Mouse (Mus musculus) myocyte (in vitro differentiated cells): Measurements from ENCODE around the gene Mfn1. TPM values are rescaled to one million over a fixed set of nuclear protein-coding genes. Genes with fewer than 3 reads are reported as not detected.

Experiments
- H3K27me3 ChIP-seq: one replicate; pipeline ENCODE4 v1.6.1; 2011; ENCODE audit not compliant: control insufficient read depth, insufficient read depth, insufficient read length
- H3K36me3 ChIP-seq: one replicate; pipeline ENCODE4 v1.6.1; 2011; ENCODE audit not compliant: control insufficient read depth, insufficient read depth
- H3K4me2 ChIP-seq: one replicate; pipeline ENCODE4 v1.6.1; 2011; ENCODE audit warnings: low read depth, control low read depth
- H3K4me3 ChIP-seq: one replicate; pipeline ENCODE4 v1.5.1; 2011; ENCODE audit warnings: mild to moderate bottlenecking, control low read depth, moderate library complexity
- H3K79me2 ChIP-seq: one replicate; pipeline ENCODE4 v1.6.1; 2011; ENCODE audit not compliant: control insufficient read depth, insufficient read depth
- H3ac ChIP-seq: one replicate; pipeline ENCODE4 v1.6.1; 2011; ENCODE audit not compliant: control insufficient read depth, insufficient read length
- CEBPB ChIP-seq: IDR thresholded peaks from 2 replicates; pipeline ENCODE4 v1.6.1; 2011; ENCODE audit warnings: mild to moderate bottlenecking, moderate library complexity; ENCODE audit not compliant: poor library complexity, insufficient read depth, severe bottlenecking
- E2F4 ChIP-seq: IDR thresholded peaks from one replicate; pipeline ENCODE4 v1.6.1; 2011; ENCODE audit warnings: mild to moderate bottlenecking, control low read depth, moderate library complexity; ENCODE audit not compliant: insufficient read depth
- MAX ChIP-seq: IDR thresholded peaks from one replicate; pipeline ENCODE4 v1.6.1; 2011; ENCODE audit warnings: low read depth, mild to moderate bottlenecking, control low read depth
- MYOD1 ChIP-seq, 3 experiments: IDR thresholded peaks; one replicate each; pipeline ENCODE4 v1.6.1; 2011; ENCODE audit warnings: control low read depth in 2 of 3, low read depth in 2 of 3, mild to moderate bottlenecking in 2 of 3, moderate library complexity in 1 of 3; ENCODE audit not compliant: insufficient read length in 2 of 3, control insufficient read depth in 1 of 3
- MYOG ChIP-seq, 3 experiments: IDR thresholded peaks; one replicate each; pipeline ENCODE4 v1.6.1; 2011; ENCODE audit warnings: control low read depth in 2 of 3, low read depth in 2 of 3, mild to moderate bottlenecking in 2 of 3; ENCODE audit not compliant: insufficient read length in 2 of 3, control insufficient read depth in 1 of 3, insufficient read depth in 1 of 3
- POLR2A ChIP-seq: IDR thresholded peaks from one replicate; pipeline ENCODE4 v1.6.1; 2011; ENCODE audit warnings: low read depth, mild to moderate bottlenecking, control low read depth, moderate library complexity; ENCODE audit not compliant: insufficient read length
- POLR2AphosphoS2 ChIP-seq: IDR thresholded peaks from one replicate; pipeline ENCODE4 v1.6.1; 2011; ENCODE audit warnings: low read depth, control low read depth; ENCODE audit not compliant: insufficient read length
- REST ChIP-seq: IDR thresholded peaks from one replicate; pipeline ENCODE4 v1.6.1; 2011; ENCODE audit warnings: mild to moderate bottlenecking, control low read depth, moderate library complexity; ENCODE audit not compliant: insufficient read depth, insufficient read length
- SRF ChIP-seq: IDR thresholded peaks from one replicate; pipeline ENCODE4 v1.6.1; 2011; ENCODE audit warnings: low read depth; ENCODE audit not compliant: control insufficient read depth, insufficient read length
- TCF12 ChIP-seq: IDR thresholded peaks from one replicate; pipeline ENCODE4 v1.6.1; 2011; ENCODE audit warnings: mild to moderate bottlenecking, control low read depth; ENCODE audit not compliant: poor library complexity, insufficient read depth, severe bottlenecking
- TCF3 ChIP-seq: IDR thresholded peaks from one replicate; pipeline ENCODE4 v1.6.1; 2011; ENCODE audit warnings: low read depth, control low read depth; ENCODE audit not compliant: insufficient read length
- USF1 ChIP-seq: IDR thresholded peaks from one replicate; pipeline ENCODE4 v1.6.1; 2011; ENCODE audit warnings: low read depth, mild to moderate bottlenecking, control low read depth, moderate library complexity
- polyA plus RNA-seq: library from polyadenylated mRNA; unstranded; fragments of >200 nt; fragmentation: generic; extraction: Trizol; gene quantifications from one replicate; pipeline ENCODE4 v1.2.1, GENCODE M21; 2012; ENCODE audit warnings: missing spikeins

The Mfn1 gene
- polyA plus RNA-seq, 1 experiment = 17.0 TPM

DNA sequence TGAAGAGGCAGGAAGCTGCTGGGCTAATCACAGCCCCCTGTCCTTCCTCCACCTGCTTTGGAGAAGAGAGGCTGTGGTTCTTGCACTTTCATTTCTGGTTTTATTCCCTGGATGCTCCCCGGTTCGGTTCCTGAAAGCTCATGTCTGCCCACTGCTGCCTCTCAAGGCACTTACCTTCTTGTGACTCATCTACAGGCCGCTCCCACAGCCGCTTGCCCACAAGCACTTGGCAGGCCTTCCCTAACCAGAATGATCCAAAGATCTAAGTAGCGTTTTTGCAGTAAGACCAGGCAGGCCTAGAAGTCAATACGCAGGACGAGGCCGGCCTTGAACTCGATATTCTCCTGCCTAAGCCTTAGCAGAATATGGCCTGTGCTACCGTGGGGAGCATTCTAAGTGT is 71.8 kb downstream of the Mfn1 start:
- no peak for TF ChIP-seq REST
- TF ChIP-seq E2F4 = no peak
- TF ChIP-seq SRF = no peak
- no peaks in the 10 kb centered on the region for H3K79me2 ChIP-seq
- peak overlapping the region; percentile 49 for H3K4me2 ChIP-seq
- no peak overlapping the region for H3K4me3 ChIP-seq
- no peak overlapping the region for H3ac ChIP-seq
- no peaks in the 10 kb centered on the region for H3K36me3 ChIP-seq
- H3K27me3 ChIP-seq = no peaks in the 10 kb centered on the region

DNA sequence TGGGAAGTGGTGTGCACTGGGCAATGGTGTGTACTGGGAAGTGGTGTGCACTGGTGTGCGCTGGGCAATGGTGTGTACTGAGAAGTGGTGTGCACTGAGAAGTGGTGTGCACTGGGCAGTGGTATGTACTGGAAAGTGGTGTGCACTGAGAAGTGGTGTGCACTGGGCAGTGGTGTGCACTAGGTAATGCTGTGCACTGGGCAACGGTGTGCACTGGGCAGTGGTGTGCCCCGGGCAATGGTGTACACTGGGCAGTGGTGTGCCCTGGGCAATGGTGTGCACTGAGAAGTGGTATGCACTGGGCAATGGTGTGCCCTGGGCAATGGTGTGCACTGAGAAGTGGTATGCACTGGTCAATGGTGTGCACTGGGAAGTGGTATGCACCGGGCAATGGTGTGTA is 80.0 kb downstream of the Mfn1 start:
- TF ChIP-seq TCF12 (no peak), SRF (no peak), MYOG (IDR thresholded peaks at IDR 0.05; ENCODE audit: control insufficient read depth in 1 of 3, insufficient read depth in 1 of 3, insufficient read length in 2 of 3, low read depth in 2 of 3) (no peak), POLR2A (no peak), E2F4 (no peak)
- Histone ChIP-seq H3K79me2 (peaks cover 10% of the 10 kb centered on the region), H3K27me3 (no peaks in the 10 kb centered on the region), H3ac (no peak overlapping the region), H3K36me3 (no peaks in the 10 kb centered on the region), H3K4me2 (no peak overlapping the region), H3K4me3 (no peak overlapping the region)

DNA sequence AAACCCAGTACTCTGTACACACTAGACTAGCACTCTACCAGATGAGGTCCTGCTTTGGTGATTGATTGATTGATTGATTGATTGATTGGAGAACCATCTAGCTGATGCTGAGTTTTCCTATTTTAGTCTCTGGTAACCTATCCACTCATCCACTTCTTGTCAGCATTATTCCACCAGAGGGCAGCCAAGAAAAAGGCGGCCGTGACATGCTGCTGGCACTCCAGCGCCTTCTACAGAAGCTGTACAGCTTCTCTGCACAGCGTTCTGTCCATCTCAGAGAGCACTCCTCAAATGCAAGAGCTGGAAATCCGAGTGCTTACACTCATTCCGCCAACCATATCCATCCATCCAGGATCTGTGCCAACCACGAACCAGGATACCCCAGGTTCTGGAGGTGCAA is 81.3 kb downstream of the Mfn1 start:
- H3K27me3 ChIP-seq = no peaks in the 10 kb centered on the region
- no peak overlapping the region for H3K4me3 ChIP-seq
- TF ChIP-seq POLR2A = no peak
- H3K79me2 ChIP-seq = peaks cover 18% of the 10 kb centered on the region
- H3ac ChIP-seq = no peak overlapping the region
- H3K4me2 ChIP-seq = no peak overlapping the region
- H3K36me3 ChIP-seq = no peaks in the 10 kb centered on the region

DNA sequence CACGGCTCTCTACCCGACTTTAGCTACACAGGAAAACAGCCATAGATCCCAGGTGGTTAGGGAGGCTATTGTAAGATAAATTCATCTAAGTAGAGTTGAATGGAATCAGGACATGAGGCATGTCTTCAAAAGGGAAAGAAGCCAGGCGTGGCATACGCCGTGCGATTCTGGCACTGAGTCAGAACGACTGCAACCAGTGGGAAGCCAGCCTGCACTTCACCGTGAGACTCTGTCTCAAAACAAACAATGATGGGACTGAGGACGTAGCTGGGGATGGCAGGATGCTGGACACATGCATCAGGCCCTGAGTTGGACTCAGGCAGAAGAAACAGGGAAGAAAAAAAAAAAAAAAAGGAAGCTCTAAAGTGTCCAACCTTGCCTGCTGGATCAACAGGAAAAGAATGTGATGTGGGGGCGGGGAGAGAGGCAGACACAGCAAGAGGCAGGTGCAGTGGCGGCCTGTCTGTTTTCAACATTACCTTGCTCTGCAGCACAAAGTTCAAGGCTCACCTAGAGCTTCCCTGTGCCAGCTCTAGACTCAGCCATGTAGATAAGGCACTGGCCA is 82.4 kb downstream of the Mfn1 start:
- Histone ChIP-seq H3K36me3 (no peaks in the 10 kb centered on the region), H3K79me2 (peaks cover 18% of the 10 kb centered on the region), H3ac (no peak overlapping the region), H3K27me3 (no peaks in the 10 kb centered on the region), H3K4me3 (no peak overlapping the region), H3K4me2 (no peak overlapping the region)
- TF ChIP-seq POLR2AphosphoS2 (no peak), CEBPB (no peak), MYOD1 (IDR thresholded peaks at IDR 0.05; ENCODE audit: control insufficient read depth in 1 of 3, insufficient read length in 2 of 3, low read depth in 2 of 3) (no peak), REST (no peak), USF1 (no peak), SRF (no peak), POLR2A (no peak), TCF12 (no peak), MYOG (IDR thresholded peaks at IDR 0.05; ENCODE audit: control insufficient read depth in 1 of 3, insufficient read depth in 1 of 3, insufficient read length in 2 of 3, low read depth in 2 of 3) (no peak), E2F4 (no peak), TCF3 (no peak), MAX (no peak)

DNA sequence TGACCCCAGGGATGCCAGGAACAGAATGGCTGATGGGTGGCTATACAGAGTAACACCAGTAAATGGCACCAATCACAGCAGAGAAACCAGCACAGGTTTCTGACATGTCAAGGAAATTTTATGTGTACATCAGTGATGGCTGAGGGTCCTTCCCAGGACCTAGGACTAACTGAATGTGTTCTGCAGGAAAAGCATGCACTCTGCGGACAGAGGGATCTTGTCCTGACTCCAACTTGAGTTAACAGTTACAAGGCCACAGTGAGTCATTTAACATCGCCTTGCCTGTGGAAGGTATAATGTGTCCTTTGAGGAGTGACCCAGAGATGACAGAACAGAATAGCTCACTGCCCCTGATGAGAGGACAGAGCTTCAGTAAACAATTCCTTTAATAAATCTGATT is 85.5 kb downstream of the Mfn1 start:
- Histone ChIP-seq H3ac (no peak overlapping the region), H3K27me3 (no peaks in the 10 kb centered on the region), H3K4me2 (peak overlapping the region; percentile 99), H3K4me3 (peak overlapping the region; percentile 41), H3K36me3 (no peaks in the 10 kb centered on the region), H3K79me2 (peaks cover 18% of the 10 kb centered on the region)
- TF ChIP-seq TCF12 (no peak), MAX (no peak), E2F4 (no peak), TCF3 (no peak), REST (no peak), MYOG (IDR thresholded peaks at IDR 0.05; ENCODE audit: control insufficient read depth in 1 of 3, insufficient read depth in 1 of 3, insufficient read length in 2 of 3, low read depth in 2 of 3) (no peak), POLR2A (no peak)

DNA sequence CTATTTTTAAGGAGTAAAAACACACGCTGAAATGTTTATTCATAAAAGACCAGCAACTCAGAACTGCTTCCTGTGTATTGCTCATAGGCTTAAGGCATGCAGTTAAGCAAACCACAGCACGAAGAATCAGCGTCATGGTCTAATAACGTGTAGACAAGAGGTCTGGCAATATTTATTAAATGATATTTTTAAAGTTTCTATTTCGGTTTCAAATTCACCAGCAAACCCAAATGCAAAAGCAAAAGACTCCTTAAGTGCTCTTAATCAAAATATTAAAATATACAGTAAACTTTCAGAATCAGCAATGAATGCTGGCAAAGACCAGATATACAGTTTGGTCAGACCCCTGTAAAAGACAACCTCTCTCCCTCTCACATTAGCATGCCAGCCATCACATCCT is 86.1 kb downstream of the Mfn1 start:
- Histone ChIP-seq H3K36me3 (no peaks in the 10 kb centered on the region), H3ac (no peak overlapping the region), H3K4me2 (peak overlapping the region; percentile 99), H3K79me2 (peaks cover 18% of the 10 kb centered on the region), H3K27me3 (no peaks in the 10 kb centered on the region), H3K4me3 (peak overlapping the region; percentile 41)
- TF ChIP-seq POLR2A (no peak), MAX (no peak), E2F4 (no peak), SRF (no peak), TCF3 (no peak), REST (no peak), CEBPB (no peak), MYOG (IDR thresholded peaks at IDR 0.05; ENCODE audit: control insufficient read depth in 1 of 3, insufficient read depth in 1 of 3, insufficient read length in 2 of 3, low read depth in 2 of 3) (no peak), MYOD1 (IDR thresholded peaks at IDR 0.05; ENCODE audit: control insufficient read depth in 1 of 3, insufficient read length in 2 of 3, low read depth in 2 of 3) (no peak), TCF12 (no peak), USF1 (no peak), POLR2AphosphoS2 (no peak)
